Mouse (Mus musculus) adipocyte (in vitro differentiated cells): ENCODE results near the gene Dppa3.

Experiments
- DNase-seq: peaks from one replicate; pipeline ENCODE4 v3.0.0-alpha.2; 2016; ENCODE audit warnings: low spot score

Dppa3 gene

DNA sequence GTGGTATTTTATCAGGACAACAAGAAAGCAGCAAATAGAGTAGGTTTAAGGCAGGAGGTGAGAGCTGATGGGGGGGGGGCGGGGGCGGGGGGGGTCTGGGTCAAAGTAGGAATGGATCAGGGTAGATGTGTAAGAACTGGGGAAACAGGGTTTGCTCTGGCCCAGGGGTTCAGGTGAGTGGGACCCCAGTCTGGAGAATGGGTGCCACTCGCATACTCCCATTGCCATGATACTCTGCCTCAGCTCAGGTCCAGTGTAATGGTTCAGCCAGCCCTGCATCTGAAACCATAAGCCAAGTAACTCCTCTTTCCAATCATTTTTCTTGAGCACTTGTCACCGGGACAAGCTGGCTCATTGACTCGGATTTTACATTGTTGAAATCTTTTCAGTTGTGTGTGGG, 42.6 kb downstream of the Dppa3 start:
- DNase-seq: no peak

- peak; percentile 96 for DNase-seq
These were observed 43.4 kb downstream of the Dppa3 start for GRCm38 (mm10) chr6:122669406-122670200.

- DNase-seq: no peak
These were observed 44.0 kb downstream of the Dppa3 start for GRCm38 (mm10) chr6:122670201-122670551.

GRCm38 (mm10) chr6:122670841-122671240, 44.6 kb downstream of the Dppa3 start:
- DNase-seq: peak; percentile 54

GRCm38 (mm10) chr6:122672746-122673145, 46.5 kb downstream of the Dppa3 start:
- no peak for DNase-seq
